Mouse (Mus musculus) liver, embryonic 11.5 days (tissue): Measurements from ENCODE around the gene Lrp5. TPM values are rescaled to one million over a fixed set of nuclear protein-coding genes. Genes with fewer than 3 reads are reported as not detected.

Source experiments
- ATAC-seq: fragments of 200-750 bp; cut with Nextera tagmentation; replicated peaks from 2 replicates; pipeline ENCODE4 v1.8.0; 2017; ENCODE audit warnings: moderate number of reproducible peaks, mild to moderate bottlenecking, moderate TSS enrichment, moderate library complexity; ENCODE audit not compliant: low FRiP score
- DNase-seq: peaks from one replicate; pipeline ENCODE4 v3.0.0-alpha.2; 2017; ENCODE audit warnings: low spot score
- H3K27ac ChIP-seq: fragments of 300-500 bp; sonication (generic); 2 replicates; pipeline ENCODE4 v1.5.1; 2014; ENCODE audit warnings: mild to moderate bottlenecking, low read depth, low read length, control low read depth
- H3K27me3 ChIP-seq: fragments of 300-500 bp; sonication (generic); replicated peaks from 2 replicates; pipeline ENCODE4 v1.6.1; 2014; ENCODE audit warnings: low read length, mixed read lengths; ENCODE audit not compliant: control insufficient read depth, insufficient read depth
- H3K36me3 ChIP-seq: fragments of 300-500 bp; sonication (generic); 2 replicates; pipeline ENCODE4 v1.6.1; 2014; ENCODE audit warnings: mild to moderate bottlenecking, low read length, moderate library complexity, mixed read lengths; ENCODE audit not compliant: control insufficient read depth, insufficient read depth
- H3K4me1 ChIP-seq: fragments of 300-500 bp; sonication (generic); replicated peaks from 2 replicates; pipeline ENCODE4 v1.6.1; 2014; ENCODE audit warnings: low read length, mixed read lengths; ENCODE audit not compliant: control insufficient read depth, insufficient read depth
- H3K4me2 ChIP-seq: fragments of 300-500 bp; sonication (generic); 2 replicates; pipeline ENCODE4 v1.6.1; 2014; ENCODE audit warnings: mild to moderate bottlenecking, control low read depth, moderate library complexity
- H3K4me3 ChIP-seq: fragments of 300-500 bp; sonication (generic); 2 replicates; pipeline ENCODE4 v1.5.1; 2014; ENCODE audit warnings: low read depth, low read length, control low read depth
- H3K9ac ChIP-seq: fragments of 300-500 bp; sonication (generic); 2 replicates; pipeline ENCODE4 v1.6.1; 2014; ENCODE audit warnings: low read depth, low read length, control low read depth
- H3K9me3 ChIP-seq: fragments of 300-500 bp; sonication (generic); 2 replicates; pipeline ENCODE4 v1.6.1; 2016; ENCODE audit warnings: low read length, inconsistent platforms, mixed read lengths; ENCODE audit not compliant: control insufficient read depth
- WGBS: fragments of 180-500 bp; shearing (Covaris S2); extraction: QIAGEN DNeasy Blood & Tissue Kit; methylation state at CpG from one replicate; pipeline ENCODE4 v1.1.7; 2014; 5-methylcytosine and 5-hydroxymethylcytosine counted together
- polyA plus RNA-seq: library from polyadenylated mRNA; unstranded; fragments of >200 nt; fragmentation: Nextera tagmentation; extraction: Ambion mirVana; gene quantifications from 2 replicates; pipeline ENCODE4 v1.2.1, GENCODE M21; 2014

The Lrp5 gene
- polyA plus RNA-seq, result 5.4 and 6.3 TPM in 2 replicates

- Histone ChIP-seq H3K9ac (peak within 1 kb of the TSS; percentile 84), H3K27me3 (no peaks in the 10 kb centered on the region), H3K4me2 (peak within 1 kb of the TSS; percentile 72), H3K27ac (peak within 1 kb of the TSS; percentile 84), H3K4me3 (peak within 1 kb of the TSS; percentile 91), H3K36me3 (no peaks in the 10 kb centered on the region), H3K9me3 (no peaks in the 10 kb centered on the region), H3K4me1 (peaks cover 36% of the 10 kb centered on the region)
- ATAC-seq (peak; percentile 51), DNase-seq (peak; percentile 57)
- under 1% methylated on average over 61 of the region's 83 CpGs for WGBS
Observed at GRCm38 (mm10) chr19:3686215-3686894, at the start of gene Lrp5. Lrp5 (minus strand) TSS chr19:3686564.

DNA sequence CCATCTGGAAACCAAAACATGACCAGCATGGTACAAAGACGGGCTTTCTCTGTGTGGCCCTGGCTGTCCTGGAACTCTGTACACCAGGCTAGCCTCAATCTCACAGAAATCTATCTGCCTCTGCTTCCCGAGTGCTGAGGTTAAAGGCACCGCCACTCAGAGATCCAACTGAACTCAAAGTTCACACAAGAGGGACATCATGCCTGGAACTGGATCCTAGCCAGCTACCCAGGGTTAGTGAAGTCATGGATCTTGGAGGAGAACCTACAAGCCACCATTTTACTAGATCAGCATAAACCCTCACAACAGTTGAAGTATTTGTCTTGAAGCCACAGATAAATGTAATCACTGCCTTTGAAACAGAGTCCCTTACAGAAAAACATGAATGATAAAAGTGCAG, 49.6 kb upstream of the Lrp5 start:
- no peak for DNase-seq
- H3K27me3 ChIP-seq, result no peaks in the 10 kb centered on the region
- ATAC-seq, result no peak
- WGBS, result 83% methylated on average over 3 of the region's 3 CpGs
- H3K9ac ChIP-seq, result no peak overlapping the region
- H3K9me3 ChIP-seq, result no peaks in the 10 kb centered on the region
- no peak overlapping the region for H3K27ac ChIP-seq
- no peak overlapping the region for H3K4me2 ChIP-seq
- no peaks in the 10 kb centered on the region for H3K36me3 ChIP-seq
- H3K4me1 ChIP-seq, result no peaks in the 10 kb centered on the region
- no peak overlapping the region for H3K4me3 ChIP-seq

- Histone ChIP-seq H3K4me3 (no peak overlapping the region), H3K36me3 (no peaks in the 10 kb centered on the region), H3K9me3 (no peaks in the 10 kb centered on the region), H3K27ac (no peak overlapping the region), H3K4me2 (no peak overlapping the region), H3K9ac (no peak overlapping the region), H3K27me3 (no peaks in the 10 kb centered on the region), H3K4me1 (no peaks in the 10 kb centered on the region)
- no peak for DNase-seq
- WGBS, result 74% methylated on average over 7 of the region's 7 CpGs
- no peak for ATAC-seq
Observed at GRCm38 (mm10) chr19:3730781-3731646, 44.6 kb upstream of the Lrp5 start.

DNA sequence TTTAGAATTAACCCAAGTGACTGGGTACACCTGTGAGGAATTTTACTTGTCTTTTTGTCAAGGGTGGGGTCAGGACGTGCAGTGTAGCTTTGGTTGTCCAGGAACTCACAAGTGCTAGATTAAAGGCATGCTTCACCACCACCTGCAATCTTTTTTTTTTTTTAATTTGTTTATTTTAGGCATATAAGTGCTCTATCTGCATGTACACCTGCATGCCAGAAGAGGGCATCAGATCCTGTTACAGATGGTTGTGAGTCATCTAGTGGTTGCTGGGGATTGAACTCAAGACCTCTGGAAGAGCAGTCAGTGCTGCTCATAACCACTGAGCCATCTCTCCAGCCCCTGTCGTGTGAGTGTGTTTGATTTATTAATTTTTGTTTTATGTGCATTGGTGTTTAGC, 42.5 kb upstream of the Lrp5 start:
- no peak for ATAC-seq
- Histone ChIP-seq H3K4me3 (no peak overlapping the region), H3K27ac (no peak overlapping the region), H3K9ac (no peak overlapping the region), H3K4me1 (no peaks in the 10 kb centered on the region), H3K27me3 (no peaks in the 10 kb centered on the region), H3K36me3 (no peaks in the 10 kb centered on the region), H3K4me2 (no peak overlapping the region), H3K9me3 (no peaks in the 10 kb centered on the region)
- no peak for DNase-seq
- WGBS, result 57% methylated on average over 2 of the region's 2 CpGs

DNA sequence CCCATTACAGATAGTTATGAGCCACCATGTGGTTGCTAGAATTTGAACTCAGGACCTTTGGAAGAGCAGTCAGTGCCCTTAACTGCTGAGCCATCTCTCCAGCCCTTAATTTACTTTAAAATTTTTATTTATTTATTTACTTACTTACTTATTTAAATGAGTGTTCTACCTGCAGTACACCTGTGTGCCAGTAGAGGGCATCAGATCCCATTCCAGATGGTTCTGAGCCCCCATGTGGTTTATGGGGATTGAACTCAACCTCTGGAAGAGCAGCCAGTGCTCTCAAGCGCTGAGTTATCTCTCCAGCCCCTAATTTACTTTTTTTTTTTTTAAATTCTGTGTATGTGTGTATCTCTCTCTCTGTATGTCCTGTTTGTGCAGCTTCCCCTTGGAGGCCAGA, 38.4 kb upstream of the Lrp5 start:
- Histone ChIP-seq H3K4me3 (no peak overlapping the region), H3K9ac (no peak overlapping the region), H3K9me3 (no peaks in the 10 kb centered on the region), H3K36me3 (no peaks in the 10 kb centered on the region), H3K27ac (no peak overlapping the region), H3K4me2 (no peak overlapping the region), H3K27me3 (no peaks in the 10 kb centered on the region), H3K4me1 (no peaks in the 10 kb centered on the region)
- 19% methylated on average over 1 of the region's 1 CpGs for WGBS
- ATAC-seq (no peak), DNase-seq (no peak)

DNA sequence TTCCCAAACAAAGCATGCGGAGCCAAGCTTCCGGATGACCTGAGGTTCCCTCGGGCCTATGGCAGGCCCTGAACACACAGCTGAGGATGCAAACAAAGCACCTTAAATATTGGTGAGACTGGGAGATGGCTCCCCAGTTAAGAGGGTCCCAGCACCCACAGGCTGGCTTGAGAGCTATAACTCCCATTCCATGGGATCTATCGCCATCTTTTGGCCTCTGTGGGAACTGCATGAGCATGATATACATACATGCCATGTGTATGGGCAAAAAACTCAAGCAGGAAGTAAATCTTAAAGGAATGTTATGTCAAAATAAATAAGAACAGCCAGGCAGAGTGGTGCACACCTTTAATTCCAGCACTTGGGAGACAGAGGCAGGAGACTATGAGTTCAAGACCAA, 37.5 kb upstream of the Lrp5 start:
- H3K27me3 ChIP-seq, result no peaks in the 10 kb centered on the region
- no peak overlapping the region for H3K9ac ChIP-seq
- no peaks in the 10 kb centered on the region for H3K9me3 ChIP-seq
- WGBS, result 70% methylated on average over 4 of the region's 4 CpGs
- ATAC-seq (no peak), DNase-seq (no peak)
- H3K36me3 ChIP-seq, result no peaks in the 10 kb centered on the region
- H3K4me3 ChIP-seq, result no peak overlapping the region
- H3K4me2 ChIP-seq, result no peak overlapping the region
- H3K27ac ChIP-seq, result no peak overlapping the region
- H3K4me1 ChIP-seq, result no peaks in the 10 kb centered on the region

GRCm38 (mm10) chr19:3723170-3723569, 36.8 kb upstream of the Lrp5 start:
- Histone ChIP-seq H3K36me3 (no peaks in the 10 kb centered on the region), H3K27ac (no peak overlapping the region), H3K4me1 (no peaks in the 10 kb centered on the region), H3K9me3 (no peaks in the 10 kb centered on the region), H3K4me2 (no peak overlapping the region), H3K9ac (no peak overlapping the region), H3K27me3 (no peaks in the 10 kb centered on the region), H3K4me3 (no peak overlapping the region)
- DNase-seq (no peak), ATAC-seq (no peak)
- WGBS, result 84% methylated on average over 9 of the region's 9 CpGs

- ATAC-seq (peak; percentile 81), DNase-seq (peak; percentile 75)
- Histone ChIP-seq H3K4me1 (no peaks in the 10 kb centered on the region), H3K9ac (peak overlapping the region; percentile 52), H3K27me3 (no peaks in the 10 kb centered on the region), H3K27ac (no peak overlapping the region), H3K9me3 (no peaks in the 10 kb centered on the region), H3K36me3 (peaks cover 13% of the 10 kb centered on the region), H3K4me3 (peak overlapping the region; percentile 52), H3K4me2 (peak overlapping the region; percentile 93)
- under 1% methylated on average over 27 of the region's 27 CpGs for WGBS
Observed at GRCm38 (mm10) chr19:3719362-3719891, 33.1 kb upstream of the Lrp5 start.
